Mouse (Mus musculus) cerebellum, postnatal 36 days (tissue): ENCODE measurements around the gene Daw1.
A peak's percentile ranks its signal among the peaks of the same experiment; 100 is the strongest.

Source experiments
- DNase-seq, 2 experiments: peaks; one replicate each; pipeline ENCODE4 v3.0.0; 2021 to 2022; ENCODE audit warnings: mixed read lengths in 2 of 2

Gene Daw1

DNA sequence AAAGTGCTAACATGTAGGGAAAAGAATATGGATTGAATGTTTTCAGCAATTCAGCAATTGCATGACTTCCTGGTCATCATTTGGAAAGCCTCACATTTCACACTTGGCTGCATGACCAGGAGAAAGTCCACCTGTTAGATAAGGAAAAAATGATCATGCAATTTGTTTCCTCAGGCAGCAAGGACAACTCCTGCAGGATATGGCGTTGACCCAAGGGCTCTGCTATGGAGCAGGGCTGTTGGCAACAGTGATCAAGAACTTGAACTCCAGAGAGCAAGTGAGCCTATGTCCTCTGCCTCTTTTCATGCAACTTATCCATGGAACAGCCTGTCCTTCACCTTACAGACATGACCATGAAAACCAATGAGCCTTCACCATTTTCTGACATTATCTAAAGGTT, 50.4 kb downstream of the Daw1 start:
- peak; percentile 27 to 36 for DNase-seq

DNA sequence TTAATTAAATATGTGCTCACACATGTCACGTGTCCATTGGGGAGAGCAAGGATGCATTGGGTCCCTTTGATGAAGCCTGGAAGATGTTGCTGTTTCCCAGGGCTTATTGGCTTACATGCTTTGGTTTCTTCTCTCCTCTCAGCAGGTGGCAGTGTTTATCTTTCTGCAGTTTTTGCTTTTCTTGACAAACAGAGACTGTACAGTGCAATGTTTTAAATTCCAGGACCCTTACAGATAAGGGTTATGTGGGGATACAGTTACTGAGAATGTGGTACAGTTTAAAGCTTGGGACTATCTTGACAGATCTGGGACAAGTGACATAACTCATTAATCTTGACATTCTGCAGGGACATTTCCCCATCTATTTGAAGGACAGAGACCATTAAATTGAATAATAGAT, 58.7 kb downstream of the Daw1 start:
- DNase-seq = no peak

DNA sequence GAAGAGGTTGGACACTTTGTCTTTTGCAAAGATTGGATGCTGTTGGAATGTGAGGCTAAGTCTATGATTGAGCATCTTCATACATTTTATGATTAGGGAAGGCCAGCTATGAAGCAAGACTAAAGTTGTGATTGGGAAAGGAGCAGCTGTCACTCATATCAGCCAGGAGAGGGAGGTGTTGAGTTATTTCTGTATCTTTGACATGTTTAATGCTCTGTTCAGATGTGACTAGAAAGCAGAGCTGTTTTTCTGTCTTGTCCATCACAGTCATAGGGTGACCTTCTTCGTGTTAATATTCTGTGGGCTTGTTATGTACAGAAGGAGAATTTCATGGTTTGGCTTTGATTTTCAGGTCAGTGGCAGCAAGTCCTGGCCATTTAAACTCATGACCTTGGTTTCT, 63.5 kb downstream of the Daw1 start:
- DNase-seq = peak in 1 of 2 experiments; percentile 16

DNA sequence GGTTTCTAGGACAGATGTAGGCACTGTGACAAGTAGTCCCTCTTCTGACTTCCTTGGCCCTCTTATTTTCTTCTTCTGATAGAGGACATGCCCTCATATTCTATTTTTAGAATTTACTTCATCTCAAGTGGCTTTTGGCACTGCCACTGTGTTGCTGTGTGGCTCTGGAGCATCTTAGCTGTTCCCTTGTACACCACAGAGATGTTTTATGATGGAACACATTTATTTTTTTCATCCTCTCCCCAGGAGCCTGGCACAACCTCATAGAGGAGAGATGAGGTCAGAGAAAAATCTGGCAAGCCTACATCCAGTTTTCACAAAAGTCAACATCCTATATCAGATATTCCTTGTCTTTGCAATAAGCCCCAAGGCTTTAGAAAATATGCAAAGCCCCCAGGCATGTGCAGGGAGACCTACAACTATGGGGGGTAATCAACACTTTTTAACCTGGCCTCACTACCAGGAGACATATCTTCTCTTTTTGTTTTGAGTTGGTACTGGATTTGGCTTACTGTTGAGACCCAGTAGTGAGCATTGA, 64.9 kb downstream of the Daw1 start:
- DNase-seq = peak; percentile 61 to 77

DNA sequence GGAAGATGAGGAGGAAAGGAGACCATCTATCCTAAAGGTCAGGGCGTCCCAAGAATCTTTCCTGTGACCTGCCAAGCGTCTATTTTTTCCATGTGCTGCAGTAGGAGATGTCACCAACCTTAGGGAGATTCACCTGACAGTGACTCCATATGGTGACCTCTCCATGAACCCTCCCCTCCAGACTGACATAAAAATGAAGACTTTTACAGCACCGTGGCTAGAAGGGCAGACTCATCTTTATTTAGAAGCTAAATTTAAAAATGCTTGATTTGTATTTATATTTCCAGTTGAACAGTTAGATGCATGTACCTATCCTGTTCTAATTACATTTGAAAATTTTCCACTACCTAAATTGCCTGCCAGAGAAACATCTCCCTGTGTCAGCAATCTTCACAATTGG, 68.4 kb downstream of the Daw1 start:
- no peak for DNase-seq

DNA sequence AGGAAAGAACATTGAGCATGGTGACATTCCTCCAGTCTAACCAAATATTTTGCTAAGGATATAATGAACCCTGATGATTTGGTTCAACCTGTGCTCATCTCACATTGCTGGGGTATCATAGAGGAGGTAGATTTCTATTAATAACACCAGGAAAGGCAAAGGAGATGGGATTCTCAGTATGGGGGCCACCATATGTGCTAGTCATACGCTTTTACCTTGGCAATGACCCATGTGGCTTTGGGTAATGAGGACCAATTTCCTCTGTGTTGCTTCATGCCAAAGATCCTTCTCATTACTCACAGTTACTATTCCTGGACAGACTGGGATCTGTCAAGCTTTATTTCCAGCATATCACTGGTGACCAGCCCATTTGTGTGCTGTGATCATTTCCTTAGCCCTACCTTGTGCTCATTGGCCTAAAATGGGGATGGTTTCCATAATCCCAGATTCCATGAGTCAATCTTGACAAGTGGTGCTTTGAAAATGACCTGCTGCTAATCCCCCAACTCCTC, 88.7 kb downstream of the Daw1 start:
- peak; percentile 82 to 92 for DNase-seq

DNA sequence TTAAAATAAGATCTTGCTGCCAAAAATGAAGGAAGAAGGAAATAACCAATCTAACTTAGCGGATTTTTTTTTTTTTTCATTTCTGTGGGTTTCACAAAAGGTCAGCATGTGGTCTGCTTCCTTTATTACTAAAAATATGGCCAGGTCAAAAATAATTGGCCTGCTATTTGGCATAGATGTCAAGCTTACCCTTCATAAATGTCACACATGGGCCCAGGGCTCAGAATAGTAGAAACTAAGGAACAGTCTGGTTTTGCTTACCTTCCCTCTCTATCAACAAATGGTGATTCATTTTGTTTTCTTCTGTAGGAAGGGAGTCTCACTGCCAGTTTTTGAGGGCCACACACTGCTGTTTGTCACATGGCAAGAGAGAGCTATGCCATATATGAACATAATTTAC, 92.2 kb downstream of the Daw1 start:
- DNase-seq = no peak
